Mouse (Mus musculus) megakaryocyte-erythroid progenitor cell, adult 5-6 weeks (primary cell): Measurements from ENCODE around the gene Serpina3m. TPM values are rescaled to one million over a fixed set of nuclear protein-coding genes. Genes with fewer than 3 reads are reported as not detected.
"Not testable (repeated sequence)": the region's sequence is repeated elsewhere in the genome, so short reads cannot be mapped to it uniquely, and the experiment has no call there.

Experiments
- ATAC-seq: replicated peaks from 2 replicates; pipeline ENCODE4 v1.8.0; 2016; ENCODE audit warnings: mild to moderate bottlenecking, inconsistent platforms; ENCODE audit not compliant: severe bottlenecking, poor library complexity, low FRiP score, low TSS enrichment
- total RNA-seq, 2 experiments: library from RNA; stranded (forward) in 1 of 2; stranded (reverse) in 1 of 2; fragments of 200-1000, 215-1000 nt in 1 of 2; fragments of >200 nt in 1 of 2; fragmentation: Nextera tagmentation in 1 of 2; gene quantifications; 2 replicates each; pipeline ENCODE4 v1.2.3; 2014 to 2017

Gene Serpina3m
- total RNA-seq (2014; fragmentation: Nextera tagmentation) (not detected in 2 replicates), total RNA-seq (2017) (not detected in 2 replicates)

DNA sequence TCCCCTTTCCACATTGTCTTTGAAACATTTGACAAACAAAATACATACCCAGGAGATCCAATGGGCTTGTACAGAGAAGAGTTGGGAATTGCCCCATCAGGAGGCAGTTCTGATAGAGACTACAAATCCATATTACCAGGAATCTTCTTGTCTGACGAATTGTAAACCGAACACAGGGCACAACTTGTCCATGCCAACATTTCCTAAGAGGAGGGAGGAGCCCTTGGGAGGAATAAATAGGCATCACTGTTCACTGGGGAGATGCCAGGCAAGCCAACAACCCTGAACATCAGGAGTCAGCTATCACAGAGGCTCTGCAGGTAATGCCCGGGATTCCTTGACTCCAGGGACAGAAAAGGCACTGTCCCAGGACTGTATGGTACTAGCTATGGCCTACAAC is at the start of gene Serpina3m, which contains the start of gene Serpina3k:
Gene Serpina3m (plus strand): TSS at position 261 of the 400 bp plus-strand sequence.
Gene Serpina3k (plus strand): TSS at position 261 of the 400 bp plus-strand sequence.
- not testable (repeated sequence) for ATAC-seq

DNA sequence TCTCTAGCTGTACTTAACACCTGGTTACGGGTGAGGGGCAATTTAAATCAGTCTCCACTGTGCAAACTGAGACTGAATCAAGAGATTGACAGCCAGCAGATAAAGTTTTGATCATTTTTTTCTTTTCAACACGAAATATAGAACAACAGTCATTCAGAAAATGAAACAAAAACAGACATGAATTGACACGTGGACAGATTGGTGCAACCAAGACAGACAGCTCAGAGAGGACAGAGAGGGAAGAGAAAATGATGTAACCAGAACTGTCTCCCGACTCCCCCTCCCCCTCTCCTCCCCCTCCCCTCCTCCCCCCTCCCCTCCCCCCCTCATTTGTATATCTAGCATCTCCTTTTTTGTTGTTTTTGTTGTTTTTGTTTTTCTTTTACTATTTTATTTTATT is 48.4 kb upstream of the Serpina3m start:
- ATAC-seq = no peak

DNA sequence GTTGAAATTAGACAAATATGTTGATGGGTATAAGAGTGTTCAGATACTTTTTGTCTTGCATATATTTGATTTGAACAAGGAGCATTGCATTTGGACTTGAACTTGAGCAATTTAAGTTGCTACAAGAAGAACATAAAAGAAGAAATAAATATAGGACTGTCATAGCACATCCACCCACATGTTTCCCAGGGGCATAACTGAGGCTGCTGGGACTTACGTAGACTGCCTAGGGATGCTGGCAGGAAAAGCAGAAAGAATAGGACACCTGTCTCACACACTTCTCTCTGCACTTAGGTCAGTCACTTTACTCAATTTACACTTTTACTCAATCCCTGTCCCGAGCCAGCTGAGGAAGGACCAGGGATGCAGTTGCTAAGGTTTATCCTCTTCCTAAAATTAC is 44.3 kb upstream of the Serpina3m start:
- no peak for ATAC-seq

DNA sequence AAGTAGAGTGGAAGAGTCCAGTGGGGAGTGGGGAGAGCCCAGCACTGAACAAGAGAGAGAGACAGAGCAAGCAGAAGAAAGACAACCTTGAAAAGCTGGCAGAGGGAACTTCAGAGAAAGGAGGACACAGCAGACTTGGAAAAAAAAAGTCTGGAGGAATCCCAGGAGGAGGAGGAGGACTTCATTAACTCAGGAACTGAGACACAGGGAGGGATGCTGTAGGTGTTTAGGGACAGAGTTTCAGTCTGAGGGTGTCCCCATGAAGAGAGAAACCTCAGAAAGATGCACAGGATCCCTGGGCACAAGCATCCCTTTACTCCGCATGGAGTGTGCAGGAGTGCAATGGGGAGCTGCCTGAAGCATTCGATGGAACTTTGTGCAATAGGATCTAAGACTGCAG is 40.2 kb upstream of the Serpina3m start:
- no peak for ATAC-seq

DNA sequence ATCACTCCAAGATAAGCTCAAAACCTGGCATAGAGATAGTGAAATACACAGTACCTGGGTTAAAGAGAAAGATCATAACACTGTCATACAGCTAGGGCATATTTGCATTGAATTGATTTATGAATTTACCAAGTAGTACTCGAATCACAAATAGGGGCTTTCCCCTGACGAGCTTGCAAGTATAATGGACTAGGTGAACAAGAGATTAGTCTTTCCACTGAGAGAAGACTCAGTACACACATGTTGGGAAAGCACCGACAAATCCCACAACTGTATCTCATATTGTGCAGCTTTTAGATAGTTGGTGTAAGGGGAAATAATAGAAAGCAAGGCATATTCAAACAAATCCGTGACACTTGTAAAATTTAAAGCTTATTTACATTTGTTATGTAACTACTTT is 32.3 kb upstream of the Serpina3m start:
- ATAC-seq = no peak

DNA sequence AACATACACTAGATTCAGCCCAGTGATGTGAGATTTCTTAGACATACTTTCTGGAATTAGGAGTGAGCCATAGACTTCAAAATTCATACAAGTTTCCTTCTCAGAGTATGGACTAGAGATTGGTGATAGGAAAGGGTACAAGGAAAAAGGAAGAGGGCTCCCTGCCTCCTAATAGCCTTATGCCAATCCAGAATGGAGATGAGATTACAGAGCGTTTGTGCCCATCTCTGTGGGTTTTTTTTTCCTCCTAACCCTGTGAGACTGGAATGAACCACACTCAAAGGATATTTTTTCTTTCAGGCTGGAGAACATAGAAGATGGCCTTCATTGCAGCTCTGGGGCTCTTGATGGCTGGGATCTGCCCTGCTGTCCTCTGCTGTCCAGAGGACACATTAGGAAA is 24.0 kb upstream of the Serpina3m start, which contains the start of gene Serpina3j:
Gene Serpina3j (plus strand): TSS at position 301 of the 400 bp plus-strand sequence.
- ATAC-seq = no peak

DNA sequence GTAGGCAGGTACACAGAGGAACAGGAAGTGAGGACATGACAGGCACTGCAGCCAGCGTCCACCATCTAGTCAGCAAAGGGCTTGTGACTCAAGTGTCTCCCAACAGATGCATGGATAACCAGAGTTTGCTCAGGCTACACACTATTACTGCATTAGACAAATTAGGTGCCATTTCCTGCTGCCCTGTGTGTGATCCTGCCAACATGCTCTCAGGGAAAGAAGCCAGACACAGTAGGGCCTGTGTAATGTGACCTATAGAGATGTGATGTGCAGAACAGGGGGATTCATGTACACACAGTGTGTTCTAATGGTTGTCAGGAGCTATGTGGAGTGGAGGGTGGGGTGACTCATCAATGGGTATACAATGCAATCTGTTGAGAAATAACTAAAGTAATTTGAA is 15.8 kb upstream of the Serpina3m start:
- ATAC-seq = no peak

DNA sequence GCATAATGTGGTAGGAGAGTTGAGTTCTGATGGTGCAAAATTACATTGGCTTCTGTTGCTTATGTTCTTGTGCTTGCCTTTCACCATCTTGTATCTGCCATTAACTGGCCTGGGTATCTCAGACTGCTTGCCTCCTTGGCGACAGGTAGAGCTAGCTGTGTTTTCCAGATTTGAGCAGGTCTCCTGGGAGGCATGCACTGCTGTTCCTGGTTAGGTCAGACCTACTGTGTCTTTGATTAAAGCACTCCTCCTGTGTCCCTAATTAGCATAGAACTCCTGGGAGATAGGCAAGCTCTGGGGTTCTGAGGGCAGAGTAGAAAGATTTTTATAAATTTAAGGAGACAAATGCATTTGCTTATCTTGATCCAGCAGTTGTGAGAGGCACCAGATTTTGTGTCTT is 6.6 kb upstream of the Serpina3m start:
- ATAC-seq = no peak

DNA sequence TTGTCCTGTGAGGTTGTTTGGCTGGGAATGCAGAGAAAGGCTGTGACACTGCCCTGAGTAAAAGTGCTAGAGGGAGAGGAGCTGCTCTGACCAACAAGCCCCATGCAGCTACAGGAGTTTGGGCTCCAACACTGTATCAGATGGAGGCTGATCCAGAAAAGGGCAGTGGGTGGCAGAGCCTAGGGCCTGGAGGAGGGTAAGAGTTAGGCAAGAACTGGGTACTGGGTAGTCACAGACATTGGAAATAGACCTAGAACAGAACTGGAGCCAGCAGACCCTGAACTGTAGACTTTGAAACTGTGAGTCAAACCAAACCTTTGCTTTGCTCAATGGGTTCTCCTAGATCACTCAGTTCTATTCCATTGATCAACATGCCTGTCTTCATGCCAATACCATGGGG is 1.4 kb upstream of the Serpina3m start:
- ATAC-seq = not testable (repeated sequence)

DNA sequence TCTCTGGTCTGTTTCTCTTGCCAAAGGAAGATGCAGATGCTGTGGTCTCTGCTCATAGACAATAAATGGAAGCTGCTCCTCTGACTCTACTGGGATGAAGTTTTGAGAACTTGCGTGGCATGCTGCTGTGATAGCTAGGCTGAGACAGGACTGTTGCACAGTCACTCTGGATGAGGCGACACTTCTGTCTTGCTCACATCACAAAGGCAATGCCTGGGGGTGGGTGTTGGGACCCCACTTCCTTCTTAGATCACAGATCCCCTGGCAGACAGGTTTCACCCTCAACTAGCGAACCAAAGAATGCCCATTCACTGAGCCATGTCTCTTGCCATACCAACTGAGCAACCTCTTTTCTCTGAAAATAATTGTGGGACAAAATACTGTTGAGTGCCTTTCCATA is 419 bp downstream of the Serpina3m start:
- no peak for ATAC-seq

DNA sequence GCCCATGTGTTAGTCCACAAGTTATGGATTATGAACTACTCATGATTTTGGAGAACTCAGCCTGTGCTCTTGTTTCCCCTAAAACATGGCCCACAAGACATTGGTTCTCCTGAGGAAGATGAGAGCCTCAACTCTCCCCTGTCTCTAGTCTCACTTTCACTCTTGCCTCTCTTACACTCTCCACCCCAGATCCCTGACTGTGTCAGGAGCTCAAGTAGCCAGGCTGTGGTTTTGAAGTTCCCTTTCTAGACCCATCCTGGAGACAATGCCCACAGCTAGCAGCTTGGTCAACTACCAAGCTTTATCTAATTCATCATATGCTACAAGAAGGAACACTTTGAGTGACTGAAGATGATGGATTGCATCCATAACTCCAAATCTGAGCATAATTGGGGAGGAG is 4.2 kb downstream of the Serpina3m start:
- ATAC-seq = not testable (repeated sequence)

DNA sequence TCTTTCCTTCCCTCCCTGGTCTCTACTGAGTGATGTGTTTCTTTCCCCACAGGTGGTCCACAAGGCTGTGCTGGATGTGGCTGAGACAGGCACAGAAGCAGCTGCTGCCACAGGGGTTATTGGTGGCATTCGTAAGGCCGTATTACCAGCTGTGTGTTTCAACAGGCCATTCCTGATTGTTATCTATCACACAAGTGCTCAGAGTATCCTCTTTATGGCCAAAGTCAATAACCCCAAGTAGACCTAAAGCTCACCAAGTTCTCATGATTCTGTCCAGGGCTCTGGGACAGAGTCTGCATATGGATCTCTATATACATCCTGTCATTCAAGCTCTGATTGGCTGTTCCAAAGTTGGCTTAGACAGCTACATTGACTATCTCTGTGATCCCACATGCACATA is 6.9 kb downstream of the Serpina3m start:
- no peak for ATAC-seq

DNA sequence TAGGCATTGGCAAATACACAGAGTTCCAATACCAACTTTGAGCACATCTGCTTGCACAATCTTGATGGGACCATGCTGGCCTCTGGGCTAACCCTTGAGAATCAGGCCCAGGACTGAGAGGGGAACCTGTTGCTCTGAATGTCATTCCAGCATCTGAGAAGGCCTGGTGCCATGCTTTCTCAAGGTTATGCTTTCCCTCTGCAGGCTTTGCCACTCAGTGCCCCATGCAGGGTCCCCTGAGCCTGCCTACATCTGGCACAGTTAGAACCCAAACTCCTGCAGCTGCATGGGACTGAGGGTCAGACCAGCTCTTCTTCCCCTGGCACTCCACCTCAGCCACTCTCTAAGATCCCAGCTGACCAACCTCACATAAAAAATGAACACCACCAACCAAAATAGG is 7.4 kb downstream of the Serpina3m start:
- no peak for ATAC-seq

DNA sequence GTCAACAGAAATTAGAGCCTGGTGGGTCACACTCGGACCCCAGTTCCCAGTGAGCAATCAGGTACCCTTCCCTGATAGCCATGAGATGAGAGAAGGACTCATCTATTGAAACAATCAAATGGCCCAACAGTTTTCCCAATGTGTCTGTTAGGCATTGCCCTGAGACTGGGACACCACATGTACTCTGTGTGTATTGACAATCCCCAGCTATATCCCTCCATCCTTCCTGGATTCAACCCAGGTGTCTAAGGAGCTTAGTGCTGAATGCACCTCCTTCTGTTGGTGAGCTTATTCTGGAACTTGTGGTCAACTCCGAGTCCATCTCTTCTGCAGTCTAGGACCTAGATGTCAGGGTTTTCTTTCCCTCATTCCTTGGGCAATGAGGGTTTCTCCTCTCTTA is 8.8 kb downstream of the Serpina3m start:
- no peak for ATAC-seq

DNA sequence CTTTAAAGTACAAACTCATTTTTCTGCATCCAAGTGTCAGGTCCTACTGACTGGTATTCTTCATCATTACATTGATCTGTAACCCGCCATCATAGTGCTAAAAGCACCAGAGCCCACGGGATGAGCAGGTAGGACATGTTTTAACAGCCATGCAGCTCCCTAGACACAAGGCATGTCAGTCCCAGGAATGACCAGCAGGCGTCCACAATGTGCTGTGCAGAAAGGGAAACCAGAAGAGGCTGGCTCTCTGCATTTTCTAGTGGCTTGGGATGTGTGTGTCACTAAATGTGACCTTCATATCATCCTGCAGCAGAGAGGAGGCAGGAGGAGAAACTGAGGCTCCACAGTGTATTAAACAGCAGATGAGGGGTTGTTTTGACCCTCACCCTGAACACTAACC is 13.5 kb downstream of the Serpina3m start:
- not testable (repeated sequence) for ATAC-seq

DNA sequence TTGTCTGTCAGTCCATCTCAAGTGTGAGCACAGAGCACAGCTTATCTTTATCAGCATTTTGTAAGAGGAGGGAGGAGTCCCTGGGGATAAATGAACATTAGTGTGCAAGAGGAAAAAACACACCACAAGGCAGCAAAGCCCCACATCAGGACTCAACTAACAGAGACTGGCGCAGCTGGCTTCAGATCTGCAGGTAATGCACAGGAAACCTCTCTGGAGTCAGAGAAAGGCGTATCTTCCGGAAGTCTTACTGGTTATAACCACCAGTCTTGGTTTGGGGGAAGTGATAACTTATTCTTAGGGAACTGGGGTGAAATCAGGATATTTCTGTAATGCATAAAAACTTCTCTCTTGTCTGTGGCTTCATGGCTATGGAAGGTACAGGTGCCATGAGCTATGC is 17.7 kb downstream of the Serpina3m start:
- ATAC-seq = no peak

DNA sequence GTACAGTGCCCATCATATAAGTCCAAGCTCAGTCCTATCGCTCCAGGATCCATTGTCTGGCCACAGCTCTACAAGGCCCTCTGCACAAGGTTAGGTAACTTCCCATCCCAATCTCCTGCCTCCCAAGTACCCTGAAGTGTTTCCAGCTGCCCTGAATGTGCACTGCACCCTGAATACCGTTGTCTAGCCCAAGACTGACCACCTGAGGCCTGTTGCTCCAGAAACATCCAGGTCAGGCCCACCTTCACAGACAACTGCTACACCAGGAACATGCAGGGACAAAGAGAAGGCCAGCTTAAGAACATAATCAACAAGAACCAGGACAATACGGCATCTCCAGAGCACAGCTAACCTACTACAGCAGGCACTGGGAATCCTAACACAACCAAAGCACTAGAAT is 31.7 kb downstream of the Serpina3m start:
- no peak for ATAC-seq

DNA sequence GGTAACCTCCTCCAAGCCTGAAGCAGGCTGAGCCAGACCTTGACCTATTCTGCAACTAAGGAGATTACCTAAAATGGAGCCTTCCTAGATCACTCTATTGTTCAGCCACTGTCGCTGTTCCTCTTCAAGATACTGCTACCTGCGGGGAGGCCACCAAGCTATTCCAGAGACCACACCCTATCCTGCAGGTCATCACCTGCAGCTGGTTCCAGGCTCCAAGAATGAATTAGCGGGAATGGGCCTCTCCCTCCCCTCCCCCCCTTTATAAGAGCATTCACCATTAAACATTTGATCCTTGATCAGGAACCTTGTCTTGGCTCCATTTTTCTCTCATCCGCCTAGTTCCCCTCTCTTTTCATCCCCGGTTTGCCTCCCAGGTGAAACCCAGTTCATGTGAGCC is 38.9 kb downstream of the Serpina3m start:
- ATAC-seq = not testable (repeated sequence)

DNA sequence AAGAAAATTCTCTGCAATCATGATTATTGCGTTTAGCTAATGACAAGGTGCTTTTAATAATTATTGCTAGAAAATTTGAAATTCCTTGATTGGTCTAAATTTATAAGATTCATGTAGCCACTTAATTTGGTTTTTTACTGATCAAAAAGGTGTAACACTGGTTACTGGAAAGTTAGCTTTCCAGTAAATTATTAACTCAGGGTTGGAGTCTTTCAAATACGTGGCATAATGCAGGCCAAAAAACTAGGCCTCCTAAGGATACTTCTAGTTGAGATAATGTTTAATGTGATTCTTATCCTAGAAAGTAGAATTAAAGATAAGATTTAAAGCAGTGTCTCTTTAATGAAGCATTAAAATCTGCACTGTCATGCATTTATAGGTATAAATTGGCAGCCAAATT is 40.1 kb downstream of the Serpina3m start:
- ATAC-seq = not testable (repeated sequence)

DNA sequence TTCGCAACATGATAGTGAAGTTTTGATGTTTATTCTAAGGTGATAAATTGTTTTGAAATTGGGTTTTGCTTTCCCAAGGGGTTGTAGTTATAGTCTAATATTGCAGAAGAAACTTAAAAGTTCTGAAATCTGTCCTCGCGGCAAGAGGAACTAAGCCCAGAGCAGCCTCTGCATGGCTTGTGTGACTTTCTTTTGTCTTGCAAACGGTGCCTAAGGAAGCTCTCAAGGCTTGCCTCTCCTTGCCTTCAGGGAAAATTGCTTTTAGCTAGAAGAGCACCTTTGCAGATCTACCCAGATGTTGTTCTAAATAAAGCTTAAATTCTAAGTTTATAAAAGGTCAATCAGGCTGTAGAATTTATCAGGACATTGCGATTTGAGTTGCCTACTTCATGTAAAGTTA is 40.5 kb downstream of the Serpina3m start:
- ATAC-seq = not testable (repeated sequence)

DNA sequence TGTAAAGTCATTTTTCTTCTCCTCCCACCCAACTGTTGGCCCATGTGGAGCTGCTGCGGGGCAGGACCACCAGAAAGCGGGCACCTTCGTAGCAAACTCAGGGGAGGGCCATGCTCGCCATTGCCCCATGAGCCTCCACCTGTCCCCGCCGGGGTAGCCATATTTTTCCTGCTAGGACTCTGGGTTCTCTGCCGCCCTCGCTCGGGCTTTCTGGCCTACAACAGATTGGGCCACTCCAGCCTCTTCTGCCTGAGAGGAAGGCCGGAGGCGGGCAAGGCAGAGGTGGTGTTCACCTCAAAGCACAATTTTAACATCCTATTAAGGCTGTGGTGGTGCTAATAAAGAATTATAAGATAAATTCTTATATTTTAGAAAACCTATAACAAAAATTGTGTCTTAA is 41.6 kb downstream of the Serpina3m start:
- no peak for ATAC-seq

DNA sequence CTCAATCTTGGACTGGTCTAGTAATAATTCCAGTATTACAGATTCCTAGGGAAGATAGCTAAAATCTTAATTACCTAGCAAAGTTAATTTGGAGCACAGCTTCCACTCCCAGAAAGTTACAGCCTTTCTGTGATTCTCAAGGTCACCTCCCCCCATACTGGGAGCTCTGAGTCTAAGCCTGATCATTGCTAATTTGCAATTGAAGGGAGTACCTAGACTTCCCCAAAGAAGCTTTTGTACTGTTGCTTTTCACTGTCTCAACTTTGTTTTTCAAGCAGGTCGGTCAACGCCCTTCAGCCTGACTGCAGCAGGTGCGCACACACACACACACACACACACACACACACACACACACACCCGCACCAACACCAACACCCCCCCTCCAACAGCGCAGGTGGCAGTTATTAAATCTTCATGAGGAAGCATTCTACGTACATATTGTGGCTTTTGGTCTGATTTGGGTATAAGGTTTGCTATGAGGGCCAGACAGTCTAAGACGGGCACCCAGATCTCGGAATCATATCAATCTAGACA is 42.9 kb downstream of the Serpina3m start:
- not testable (repeated sequence) for ATAC-seq
